Mouse (Mus musculus) ES-Bruce4 (cell line): Measurements from ENCODE around the gene Zfp850.

ENCODE experiments used
- CTCF ChIP-seq: IDR thresholded peaks from one replicate; pipeline ENCODE4 v1.8.1; 2011; ENCODE audit warnings: low read depth, low read length
- EP300 ChIP-seq: IDR thresholded peaks from 2 replicates; pipeline ENCODE4 v1.6.1; 2011; ENCODE audit warnings: low read depth, low read length; ENCODE audit not compliant: insufficient read depth
- POLR2A ChIP-seq: IDR thresholded peaks from one replicate; pipeline ENCODE4 v1.8.1; 2011; ENCODE audit warnings: low read length; ENCODE audit not compliant: insufficient read depth

DNA sequence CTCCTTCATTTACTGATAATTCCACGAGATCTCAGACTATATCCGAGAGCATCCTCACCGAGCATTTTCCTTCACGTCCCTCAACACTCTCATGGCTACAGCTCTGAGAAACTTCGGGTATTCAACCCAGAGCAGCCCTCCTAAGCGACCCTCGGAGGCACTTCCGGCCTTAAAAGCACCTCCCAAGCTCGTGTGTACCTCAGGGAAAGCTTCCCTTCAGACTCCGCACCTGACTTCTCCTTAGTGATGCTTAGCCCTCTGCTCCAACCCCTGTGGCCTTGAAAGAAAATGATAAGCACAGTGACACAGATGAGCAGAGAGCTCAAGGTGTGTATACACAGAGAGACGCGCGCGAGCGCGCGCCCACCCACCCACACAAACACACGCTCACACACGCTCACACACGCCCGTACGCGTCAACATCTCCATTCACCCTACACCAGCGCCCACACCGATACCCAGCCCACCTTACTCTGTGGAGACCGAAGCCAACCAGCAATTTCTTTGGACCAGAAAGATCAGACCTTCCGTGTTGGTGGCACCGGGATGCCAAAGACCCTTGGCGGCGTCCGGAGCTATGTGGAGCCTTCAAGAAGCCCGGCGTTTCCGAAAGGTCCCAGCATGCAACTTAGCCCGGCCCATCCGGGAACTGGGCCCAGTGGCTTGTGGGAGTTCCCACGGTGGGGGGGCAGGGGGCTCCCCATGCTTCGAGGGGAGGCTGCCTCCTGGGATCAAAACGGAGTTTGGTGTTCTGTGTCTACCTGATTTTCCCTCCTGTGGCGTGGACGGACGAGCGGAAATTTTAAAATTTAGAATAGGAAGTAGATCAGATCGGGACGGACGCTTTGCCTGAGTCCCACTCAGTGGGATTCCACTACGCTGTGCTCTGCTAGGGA lies at the start of gene Zfp850:
- TF ChIP-seq CTCF (no peak), POLR2A (peak; percentile 42), EP300 (no peak)
